Mouse (Mus musculus): ENCODE data around the gene Map4k4.

The Map4k4 gene

GRCm38 (mm10) chr1:39896581-39896980 is 4.1 kb upstream of the Map4k4 start:
- peak; percentile 22 to 47 for DNase-seq (ENCODE audit: low read depth in 2 of 2, low spot score in 2 of 2)

- DNase-seq (ENCODE audit: low read depth in 2 of 2, low spot score in 2 of 2): no peak
Measured at GRCm38 (mm10) chr1:39898686-39899085, 2.0 kb upstream of the Map4k4 start.

GRCm38 (mm10) chr1:39901063-39901811 is 524 bp downstream of the Map4k4 start:
- DNase-seq (ENCODE audit: low read depth in 2 of 2, low spot score in 2 of 2): no peak

GRCm38 (mm10) chr1:39901851-39902703 is 1.4 kb downstream of the Map4k4 start:
- DNase-seq (ENCODE audit: low read depth in 2 of 2, low spot score in 2 of 2): no peak

- DNase-seq (ENCODE audit: low read depth in 2 of 2, low spot score in 2 of 2): no peak
Measured at GRCm38 (mm10) chr1:39902704-39903151, 2.0 kb downstream of the Map4k4 start.

GRCm38 (mm10) chr1:39904720-39905119 is 4.0 kb downstream of the Map4k4 start:
- DNase-seq (ENCODE audit: low read depth in 2 of 2, low spot score in 2 of 2): no peak

- no peak for DNase-seq (ENCODE audit: low read depth in 2 of 2, low spot score in 2 of 2)
Measured at GRCm38 (mm10) chr1:39906921-39907320, 6.2 kb downstream of the Map4k4 start.

- DNase-seq (ENCODE audit: low read depth in 2 of 2, low spot score in 2 of 2): no peak
Measured at GRCm38 (mm10) chr1:39908976-39909375, 8.3 kb downstream of the Map4k4 start.

- peak in 1 of 2 experiments; percentile 58 for DNase-seq (ENCODE audit: low read depth in 2 of 2, low spot score in 2 of 2)
Measured at GRCm38 (mm10) chr1:39911446-39911845, 10.7 kb downstream of the Map4k4 start.

GRCm38 (mm10) chr1:39913256-39913655 is 12.5 kb downstream of the Map4k4 start:
- DNase-seq (ENCODE audit: low read depth in 2 of 2, low spot score in 2 of 2): no peak

- no peak for DNase-seq (ENCODE audit: low read depth in 2 of 2, low spot score in 2 of 2)
Measured at GRCm38 (mm10) chr1:39916144-39916543, 15.4 kb downstream of the Map4k4 start.

- DNase-seq (ENCODE audit: low read depth in 2 of 2, low spot score in 2 of 2): peak; percentile 65 to 68
Measured at GRCm38 (mm10) chr1:39917855-39918516, 17.3 kb downstream of the Map4k4 start.

GRCm38 (mm10) chr1:39918517-39919115 is 17.9 kb downstream of the Map4k4 start:
- no peak for DNase-seq (ENCODE audit: low read depth in 2 of 2, low spot score in 2 of 2)

GRCm38 (mm10) chr1:39920616-39921015 is 19.9 kb downstream of the Map4k4 start:
- DNase-seq (ENCODE audit: low read depth in 2 of 2, low spot score in 2 of 2): no peak

GRCm38 (mm10) chr1:39921996-39922395 is 21.3 kb downstream of the Map4k4 start:
- DNase-seq (ENCODE audit: low read depth in 2 of 2, low spot score in 2 of 2): no peak

GRCm38 (mm10) chr1:39922714-39923113 is 22.0 kb downstream of the Map4k4 start:
- peak in 1 of 2 experiments; percentile 63 for DNase-seq (ENCODE audit: low read depth in 2 of 2, low spot score in 2 of 2)

- peak in 1 of 2 experiments; percentile 38 for DNase-seq (ENCODE audit: low read depth in 2 of 2, low spot score in 2 of 2)
Measured at GRCm38 (mm10) chr1:39923395-39924337, 23.0 kb downstream of the Map4k4 start.

GRCm38 (mm10) chr1:39931055-39931454 is 30.3 kb downstream of the Map4k4 start:
- no peak for DNase-seq (ENCODE audit: low read depth in 2 of 2, low spot score in 2 of 2)

- no peak for DNase-seq (ENCODE audit: low read depth in 2 of 2, low spot score in 2 of 2)
Measured at GRCm38 (mm10) chr1:39932216-39932739, 31.6 kb downstream of the Map4k4 start.

- DNase-seq (ENCODE audit: low read depth in 2 of 2, low spot score in 2 of 2): no peak
Measured at GRCm38 (mm10) chr1:39932922-39933321, 32.2 kb downstream of the Map4k4 start.
